Mouse (Mus musculus): ENCODE results near the gene Islr. TPM values are rescaled to one million over a fixed set of nuclear protein-coding genes. Genes with fewer than 3 reads are reported as not detected.

The Islr gene
- total RNA-seq, 2 experiments from 2014 or later: 31.4 to 33.0 TPM

- no peak for DNase-seq (ENCODE audit: low spot score)
- intact Hi-C loops (cut with DNase I): no loop called here
Observed at GRCm38 (mm10) chr9:58199381-58200269, 4.5 kb downstream of the Islr start.

GRCm38 (mm10) chr9:58198801-58199371 lies 5.2 kb downstream of the Islr start:
- DNase-seq (ENCODE audit: low spot score): no peak
- intact Hi-C loops (cut with DNase I): no loop called here

- intact Hi-C loops (cut with DNase I): no loop called here
- no peak for DNase-seq (ENCODE audit: low spot score)
Observed at GRCm38 (mm10) chr9:58197781-58198701, 6.1 kb downstream of the Islr start.

GRCm38 (mm10) chr9:58196610-58197567 lies 7.2 kb downstream of the Islr start:
- intact Hi-C loops (cut with DNase I): no loop called here
- no peak for DNase-seq (ENCODE audit: low spot score)

GRCm38 (mm10) chr9:58196141-58196540 lies 8.0 kb downstream of the Islr start:
- no peak for DNase-seq (ENCODE audit: low spot score)
- intact Hi-C loops (cut with DNase I): no loop called here

GRCm38 (mm10) chr9:58195671-58196070 lies 8.4 kb downstream of the Islr start:
- intact Hi-C loops (cut with DNase I): no loop called here
- DNase-seq (ENCODE audit: low spot score): no peak

- no peak for DNase-seq (ENCODE audit: low spot score)
- intact Hi-C loops (cut with DNase I): no loop called here
Observed at GRCm38 (mm10) chr9:58194222-58194621, 9.9 kb downstream of the Islr start.

- no peak for DNase-seq (ENCODE audit: low spot score)
- intact Hi-C loops (cut with DNase I): no loop called here
Observed at GRCm38 (mm10) chr9:58184456-58184855, 19.6 kb downstream of the Islr start.

- intact Hi-C loops (cut with DNase I): no loop called here
- DNase-seq (ENCODE audit: low spot score): no peak
Observed at GRCm38 (mm10) chr9:58179390-58179789, 24.7 kb downstream of the Islr start.

- intact Hi-C loops (cut with DNase I): no loop called here
Observed at GRCm38 (mm10) chr9:58177165-58177564, 26.9 kb downstream of the Islr start.

GRCm38 (mm10) chr9:58175745-58176487 lies 28.2 kb downstream of the Islr start:
- intact Hi-C loops (cut with DNase I): no loop called here
- no peak for DNase-seq (ENCODE audit: low spot score)

More at GRCm38 (mm10) chr9:58177165-58177564, 26.9 kb downstream of the Islr start:
- no peak for DNase-seq (ENCODE audit: low spot score)

GRCm38 (mm10) chr9:58174818-58175251 lies 29.3 kb downstream of the Islr start:
- no peak for DNase-seq (ENCODE audit: low spot score)
- intact Hi-C loops (cut with DNase I): no loop called here

GRCm38 (mm10) chr9:58172863-58173262 lies 31.2 kb downstream of the Islr start:
- no peak for DNase-seq (ENCODE audit: low spot score)
- intact Hi-C loops (cut with DNase I): no loop called here

- intact Hi-C loops (cut with DNase I): no loop called here
- DNase-seq (ENCODE audit: low spot score): no peak
Observed at GRCm38 (mm10) chr9:58169426-58169825, 34.7 kb downstream of the Islr start.

- DNase-seq (ENCODE audit: low spot score): no peak
- intact Hi-C loops (cut with DNase I): no loop called here
Observed at GRCm38 (mm10) chr9:58168880-58169279, 35.2 kb downstream of the Islr start.

GRCm38 (mm10) chr9:58165779-58166178 lies 38.3 kb downstream of the Islr start:
- intact Hi-C loops (cut with DNase I): no loop called here
- no peak for DNase-seq (ENCODE audit: low spot score)

- intact Hi-C loops (cut with DNase I): no loop called here
- DNase-seq (ENCODE audit: low spot score): no peak
Observed at GRCm38 (mm10) chr9:58163146-58163545, 41.0 kb downstream of the Islr start.

GRCm38 (mm10) chr9:58162173-58162572 lies 41.9 kb downstream of the Islr start:
- intact Hi-C loops (cut with DNase I): no loop called here
- DNase-seq (ENCODE audit: low spot score): no peak

- intact Hi-C loops (cut with DNase I): no loop called here
- DNase-seq (ENCODE audit: low spot score): no peak
Observed at GRCm38 (mm10) chr9:58160315-58160714, 43.8 kb downstream of the Islr start.
